Mouse (Mus musculus): ENCODE data around the gene Pgrmc2. TPM values are rescaled to one million over a fixed set of nuclear protein-coding genes. Genes with fewer than 3 reads are reported as not detected.

The Pgrmc2 gene
- polyA plus RNA-seq, 1 experiment from 2014 or later, result 39.7 TPM

DNA sequence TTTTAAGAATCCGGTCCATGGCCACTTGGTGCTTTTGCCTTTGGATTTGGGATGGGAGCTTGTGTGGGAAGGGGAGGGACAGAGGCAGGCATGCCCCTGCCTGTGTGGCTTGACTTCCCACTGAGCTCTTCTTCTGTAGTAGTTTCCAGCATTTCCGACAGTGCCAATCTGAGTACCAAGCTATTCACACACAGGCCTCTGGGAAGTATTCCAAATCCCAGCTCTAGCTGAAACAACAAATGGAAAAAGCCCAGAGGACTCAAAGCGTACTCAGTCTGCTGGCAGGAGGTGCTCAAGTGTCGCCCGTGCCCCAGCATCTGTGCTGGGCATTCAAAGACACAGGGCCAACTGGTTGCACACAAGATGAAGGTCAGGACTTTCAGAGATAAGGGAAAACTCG, 60.9 kb downstream of the Pgrmc2 start:
- Histone ChIP-seq H3K4me2 (replicated peaks) (no peak overlapping the region), H3K36me3 (no peaks in the 10 kb centered on the region), H3K27me3 (replicated peaks) (no peaks in the 10 kb centered on the region), H3K9ac (no peak overlapping the region), H3K9me3 (no peaks in the 10 kb centered on the region), H3K27ac (no peak overlapping the region), H3K4me3 (no peak overlapping the region), H3K4me1 (no peaks in the 10 kb centered on the region)
- no peak for ATAC-seq (ENCODE audit: low FRiP score, low read depth)
- WGBS, result 79% methylated on average over 6 of the region's 6 CpGs

DNA sequence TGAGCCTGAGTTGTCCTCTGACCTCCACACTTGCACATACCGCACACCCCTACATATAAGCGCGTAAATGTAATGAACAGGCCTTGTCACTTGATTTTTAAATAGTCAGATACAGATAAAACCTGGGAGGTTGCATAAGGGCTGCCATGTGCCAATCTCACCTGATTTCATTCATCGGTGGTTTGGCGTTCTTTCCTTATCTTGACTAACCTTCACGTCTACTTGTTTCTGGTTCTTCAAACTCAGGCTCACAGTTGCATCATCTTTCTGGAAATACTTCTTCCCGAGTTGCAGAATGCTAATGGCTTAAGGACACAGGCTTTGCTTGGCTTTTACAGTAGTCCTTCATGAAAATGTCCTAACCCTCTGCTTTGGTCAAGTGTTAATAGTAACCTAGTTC, 62.2 kb downstream of the Pgrmc2 start:
- Histone ChIP-seq H3K9ac (no peak overlapping the region), H3K9me3 (no peaks in the 10 kb centered on the region), H3K4me1 (no peaks in the 10 kb centered on the region), H3K27ac (no peak overlapping the region), H3K27me3 (replicated peaks) (no peaks in the 10 kb centered on the region), H3K36me3 (no peaks in the 10 kb centered on the region), H3K4me3 (no peak overlapping the region), H3K4me2 (replicated peaks) (no peak overlapping the region)
- ATAC-seq (ENCODE audit: low FRiP score, low read depth), result no peak
- WGBS, result 93% methylated on average over 7 of the region's 7 CpGs

DNA sequence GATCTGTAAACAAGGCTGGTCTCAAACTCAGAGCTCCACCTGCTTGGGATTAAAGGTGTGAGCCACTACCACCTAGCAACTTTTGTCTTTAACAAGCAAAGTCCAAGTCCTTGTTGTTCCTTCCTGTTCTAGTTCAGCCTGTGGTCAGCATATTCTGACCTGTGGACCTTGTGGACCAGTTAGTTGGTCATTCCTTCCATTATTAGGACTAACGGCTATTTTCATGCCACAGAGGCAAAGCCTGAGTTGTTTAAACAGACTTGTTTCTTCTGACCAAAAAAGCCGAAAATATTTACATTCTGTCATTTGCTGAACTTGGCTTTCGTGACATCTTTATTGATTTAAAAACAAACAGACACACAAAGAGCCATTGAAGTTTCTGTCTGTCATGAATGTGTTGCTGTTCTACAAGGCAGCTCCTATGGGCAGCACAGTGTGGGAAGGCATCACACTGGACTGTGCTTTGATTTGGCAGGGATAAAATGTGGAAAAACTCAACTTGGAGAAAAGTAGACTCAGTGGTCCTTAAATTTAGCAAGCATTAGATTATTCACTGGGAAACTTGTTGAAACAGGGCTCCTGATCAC, 64.7 kb downstream of the Pgrmc2 start:
- no peak overlapping the region for H3K4me2 ChIP-seq (replicated peaks)
- no peaks in the 10 kb centered on the region for H3K27me3 ChIP-seq (replicated peaks)
- H3K9ac ChIP-seq, result no peak overlapping the region
- no peak overlapping the region for H3K27ac ChIP-seq
- H3K4me3 ChIP-seq, result no peak overlapping the region
- no peaks in the 10 kb centered on the region for H3K36me3 ChIP-seq
- no peaks in the 10 kb centered on the region for H3K4me1 ChIP-seq
- WGBS, result 66% methylated on average over 3 of the region's 3 CpGs
- H3K9me3 ChIP-seq, result no peaks in the 10 kb centered on the region
- ATAC-seq (ENCODE audit: low FRiP score, low read depth), result no peak

Other genes with a start within 250 kb of the Pgrmc2 start
- gene Mfsd8, start 236.2 kb downstream of the Pgrmc2 start, polyA plus RNA-seq (2016; fragmentation: Nextera tagmentation; extraction: Ambion mirVana), result 9.4 and 9.6 TPM in 2 replicates
- 12.2 and 14.4 TPM in 2 replicates for gene Abhd18, start 236.1 kb downstream of the Pgrmc2 start, polyA plus RNA-seq (2016; fragmentation: Nextera tagmentation; extraction: Ambion mirVana)
- 0.26 and 0.37 TPM in 2 replicates for gene 1700034I23Rik, start 180.5 kb downstream of the Pgrmc2 start, polyA plus RNA-seq (2016; fragmentation: Nextera tagmentation; extraction: Ambion mirVana)
- 4.3 TPM in 2 replicates for gene Larp1b, start 133.2 kb downstream of the Pgrmc2 start, polyA plus RNA-seq (2016; fragmentation: Nextera tagmentation; extraction: Ambion mirVana)